Mouse (Mus musculus): ENCODE measurements around the gene Arpp21. TPM values are rescaled to one million over a fixed set of nuclear protein-coding genes. Genes with fewer than 3 reads are reported as not detected.
A peak's percentile ranks its signal among the peaks of the same experiment; 100 is the strongest.

Gene Arpp21
- polyA plus RNA-seq, 1 experiment from 2014 or later, result 27.4 TPM

- no peak for DNase-seq
- 85% methylated on average over 5 of the region's 5 CpGs for WGBS
- ATAC-seq (ENCODE audit: low FRiP score, low TSS enrichment), result no peak
- H3K4me3 ChIP-seq (replicated peaks; ENCODE audit: low read depth, low read length), result no peak overlapping the region
- no peak overlapping the region for H3K27ac ChIP-seq (replicated peaks; ENCODE audit: low read depth, low read length)
- no peak overlapping the region for H3K4me2 ChIP-seq (ENCODE audit: low read length)
- peaks cover 3% of the 10 kb centered on the region; the same call in 1 of the 2 replicates for H3K9me3 ChIP-seq (ENCODE audit: control insufficient read depth, low read length)
- no peak overlapping the region for H3K9ac ChIP-seq (replicated peaks; ENCODE audit: low read length)
- no peaks in the 10 kb centered on the region for H3K36me3 ChIP-seq (ENCODE audit: control insufficient read depth, insufficient read depth, low read length)
- 0 out of 2 replicates have a peak, but pooled peaks cover 2% of the 10 kb centered on the region for H3K4me1 ChIP-seq (ENCODE audit: control insufficient read depth, insufficient read depth, low read length)
- H3K27me3 ChIP-seq (ENCODE audit: control insufficient read depth, insufficient read depth, low read length), result no peaks in the 10 kb centered on the region
These were observed 140.0 kb downstream of the Arpp21 start for GRCm38 (mm10) chr9:112095708-112096107.

DNA sequence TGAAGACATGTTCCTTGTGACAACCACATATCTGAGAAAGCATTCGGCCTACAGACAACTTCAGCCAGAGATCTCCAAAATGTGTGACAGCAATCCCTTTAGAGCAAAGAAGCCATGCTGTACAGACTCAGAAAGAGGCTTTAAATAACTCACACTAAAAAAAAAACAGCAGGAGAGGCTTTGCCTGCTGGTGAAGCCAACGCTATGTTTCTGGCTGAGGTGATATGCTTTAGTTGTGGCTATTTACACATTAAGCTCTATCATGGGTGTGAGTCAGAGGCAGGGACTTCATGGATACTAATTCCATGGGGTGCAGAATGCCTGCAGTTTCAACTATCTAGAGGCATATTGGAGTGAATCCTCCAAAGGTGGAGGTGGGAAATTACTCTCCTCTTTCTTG, 140.5 kb downstream of the Arpp21 start:
- H3K4me2 ChIP-seq (ENCODE audit: low read length), result no peak overlapping the region
- no peaks in the 10 kb centered on the region for H3K36me3 ChIP-seq (ENCODE audit: control insufficient read depth, insufficient read depth, low read length)
- 77% methylated on average over 2 of the region's 2 CpGs for WGBS
- DNase-seq (no peak), ATAC-seq (ENCODE audit: low FRiP score, low TSS enrichment) (no peak)
- no peak overlapping the region for H3K27ac ChIP-seq (replicated peaks; ENCODE audit: low read depth, low read length)
- peaks cover 3% of the 10 kb centered on the region; the same call in 1 of the 2 replicates for H3K9me3 ChIP-seq (ENCODE audit: control insufficient read depth, low read length)
- H3K4me1 ChIP-seq (ENCODE audit: control insufficient read depth, insufficient read depth, low read length), result 0 out of 2 replicates have a peak, but pooled peaks cover 2% of the 10 kb centered on the region
- H3K4me3 ChIP-seq (replicated peaks; ENCODE audit: low read depth, low read length), result no peak overlapping the region
- no peaks in the 10 kb centered on the region for H3K27me3 ChIP-seq (ENCODE audit: control insufficient read depth, insufficient read depth, low read length)
- no peak overlapping the region for H3K9ac ChIP-seq (replicated peaks; ENCODE audit: low read length)

DNA sequence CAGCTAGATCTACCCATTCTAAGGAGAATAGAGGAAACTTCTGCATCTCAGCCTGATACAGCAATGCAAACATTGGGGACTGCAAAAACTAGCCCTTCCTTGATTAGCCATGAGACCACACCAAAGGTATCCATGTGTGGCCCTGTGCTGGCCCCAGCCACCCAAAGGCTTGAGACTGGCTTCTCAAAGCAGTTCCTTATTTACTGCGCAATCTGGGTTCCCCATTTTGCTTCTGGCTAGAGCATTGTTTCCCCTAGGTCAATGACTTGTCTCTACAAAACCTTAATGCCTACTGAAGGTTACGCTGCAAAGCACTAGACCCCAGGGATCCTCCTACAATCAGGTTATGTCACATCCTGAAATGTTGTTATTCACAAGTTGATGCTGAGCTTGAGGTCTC, 156.8 kb downstream of the Arpp21 start:
- DNase-seq (no peak), ATAC-seq (ENCODE audit: low FRiP score, low TSS enrichment) (no peak)
- H3K9me3 ChIP-seq (ENCODE audit: control insufficient read depth, low read length), result no peaks in the 10 kb centered on the region

DNA sequence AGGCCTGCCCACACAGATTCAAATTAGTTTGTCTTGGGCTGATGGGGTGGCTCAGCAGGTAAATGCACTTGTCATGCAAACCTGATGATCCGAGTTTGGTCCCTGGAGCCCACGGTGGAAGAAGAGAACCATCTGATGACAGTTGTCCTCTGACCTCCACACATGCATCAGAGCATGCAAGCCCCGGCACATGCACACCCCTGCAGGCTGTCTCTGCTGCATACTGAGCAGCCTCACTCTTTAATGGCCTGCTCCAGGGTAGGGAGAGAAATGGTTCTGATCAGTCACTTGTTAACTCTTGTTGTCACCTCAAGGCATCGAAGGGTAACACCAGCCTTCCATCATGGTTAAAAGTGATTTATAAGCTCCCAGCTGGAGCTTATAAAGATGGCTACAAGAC, 157.3 kb downstream of the Arpp21 start:
- peaks cover 23% of the 10 kb centered on the region for H3K4me1 ChIP-seq (ENCODE audit: control insufficient read depth, insufficient read depth, low read length)
- no peak overlapping the region for H3K4me2 ChIP-seq (ENCODE audit: low read length)
- no peak overlapping the region for H3K9ac ChIP-seq (replicated peaks; ENCODE audit: low read length)
- no peak overlapping the region for H3K4me3 ChIP-seq (replicated peaks; ENCODE audit: low read depth, low read length)
- no peaks in the 10 kb centered on the region for H3K9me3 ChIP-seq (ENCODE audit: control insufficient read depth, low read length)
- no peaks in the 10 kb centered on the region for H3K27me3 ChIP-seq (ENCODE audit: control insufficient read depth, insufficient read depth, low read length)
- ATAC-seq (ENCODE audit: low FRiP score, low TSS enrichment) (no peak), DNase-seq (no peak)
- 50% methylated on average over 4 of the region's 4 CpGs for whole genome bisulfite sequencing
- no peaks in the 10 kb centered on the region for H3K36me3 ChIP-seq (ENCODE audit: control insufficient read depth, insufficient read depth, low read length)
- no peak overlapping the region for H3K27ac ChIP-seq (replicated peaks; ENCODE audit: low read depth, low read length)

More for the DNA sequence above, 156.8 kb downstream of the Arpp21 start:
- Histone ChIP-seq H3K9ac (replicated peaks; ENCODE audit: low read length) (no peak overlapping the region), H3K4me2 (ENCODE audit: low read length) (no peak overlapping the region), H3K36me3 (ENCODE audit: control insufficient read depth, insufficient read depth, low read length) (no peaks in the 10 kb centered on the region), H3K4me1 (ENCODE audit: control insufficient read depth, insufficient read depth, low read length) (peaks cover 21% of the 10 kb centered on the region), H3K27ac (replicated peaks; ENCODE audit: low read depth, low read length) (no peak overlapping the region), H3K4me3 (replicated peaks; ENCODE audit: low read depth, low read length) (no peak overlapping the region), H3K27me3 (ENCODE audit: control insufficient read depth, insufficient read depth, low read length) (no peaks in the 10 kb centered on the region)
- 93% methylated on average over 2 of the region's 2 CpGs for WGBS

- Histone ChIP-seq H3K4me3 (replicated peaks; ENCODE audit: low read depth, low read length) (no peak overlapping the region), H3K9me3 (ENCODE audit: control insufficient read depth, low read length) (no peaks in the 10 kb centered on the region), H3K27me3 (ENCODE audit: control insufficient read depth, insufficient read depth, low read length) (no peaks in the 10 kb centered on the region), H3K9ac (replicated peaks; ENCODE audit: low read length) (no peak overlapping the region), H3K27ac (replicated peaks; ENCODE audit: low read depth, low read length) (peak overlapping the region; percentile 85), H3K4me1 (ENCODE audit: control insufficient read depth, insufficient read depth, low read length) (peaks cover 29% of the 10 kb centered on the region), H3K36me3 (ENCODE audit: control insufficient read depth, insufficient read depth, low read length) (no peaks in the 10 kb centered on the region), H3K4me2 (ENCODE audit: low read length) (peak overlapping the region; percentile 7; the same call in 1 of the 2 replicates)
- ATAC-seq (ENCODE audit: low FRiP score, low TSS enrichment), result peak; percentile 56; the same call in 1 of the 2 replicates
- peak; percentile 80 for DNase-seq
- 20% methylated on average over 5 of the region's 5 CpGs for WGBS
These were observed 160.5 kb downstream of the Arpp21 start for GRCm38 (mm10) chr9:112075273-112075672.

- H3K36me3 ChIP-seq (ENCODE audit: control insufficient read depth, insufficient read depth, low read length), result no peaks in the 10 kb centered on the region
- H3K4me1 ChIP-seq (ENCODE audit: control insufficient read depth, insufficient read depth, low read length), result peaks cover 31% of the 10 kb centered on the region
- 10% methylated on average over 5 of the region's 5 CpGs for WGBS
- peak overlapping the region; percentile 7; the same call in 1 of the 2 replicates for H3K4me2 ChIP-seq (ENCODE audit: low read length)
- DNase-seq (peak; percentile 74), ATAC-seq (ENCODE audit: low FRiP score, low TSS enrichment) (peak; percentile 75)
- H3K27ac ChIP-seq (replicated peaks; ENCODE audit: low read depth, low read length), result peak overlapping the region; percentile 85
- H3K4me3 ChIP-seq (replicated peaks; ENCODE audit: low read depth, low read length), result no peak overlapping the region
- no peaks in the 10 kb centered on the region for H3K27me3 ChIP-seq (ENCODE audit: control insufficient read depth, insufficient read depth, low read length)
- no peak overlapping the region for H3K9ac ChIP-seq (replicated peaks; ENCODE audit: low read length)
- H3K9me3 ChIP-seq (ENCODE audit: control insufficient read depth, low read length), result no peaks in the 10 kb centered on the region
These were observed 160.9 kb downstream of the Arpp21 start for GRCm38 (mm10) chr9:112074872-112075271.

DNA sequence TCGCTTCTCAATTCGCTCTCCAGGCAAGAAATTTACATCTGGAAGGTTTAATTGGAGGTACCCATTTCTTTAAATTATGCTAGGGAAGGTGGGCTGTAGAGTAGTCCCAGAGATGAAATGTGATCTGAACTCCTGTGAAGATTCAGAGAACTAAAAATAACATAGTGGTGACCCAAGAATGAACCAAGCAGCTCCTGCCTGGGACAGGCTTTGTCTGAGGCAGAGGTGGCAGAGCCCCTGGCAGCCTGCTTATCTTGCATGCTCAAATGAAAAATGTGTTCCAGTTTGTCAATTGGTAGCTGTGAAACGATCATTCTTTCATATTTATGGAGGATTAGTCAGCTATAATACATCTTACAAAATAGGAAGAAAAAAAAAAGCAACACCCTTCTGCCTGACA, 164.4 kb downstream of the Arpp21 start:
- no peak for ATAC-seq (ENCODE audit: low FRiP score, low TSS enrichment)
- H3K27ac ChIP-seq (replicated peaks; ENCODE audit: low read depth, low read length), result peak overlapping the region; percentile 71
- no peak overlapping the region for H3K9ac ChIP-seq (replicated peaks; ENCODE audit: low read length)

GRCm38 (mm10) chr9:112070961-112071360, 164.8 kb downstream of the Arpp21 start:
- Histone ChIP-seq H3K9me3 (ENCODE audit: control insufficient read depth, low read length) (no peaks in the 10 kb centered on the region), H3K4me1 (ENCODE audit: control insufficient read depth, insufficient read depth, low read length) (peaks cover 30% of the 10 kb centered on the region), H3K27me3 (ENCODE audit: control insufficient read depth, insufficient read depth, low read length) (no peaks in the 10 kb centered on the region), H3K4me2 (ENCODE audit: low read length) (no peak overlapping the region), H3K9ac (replicated peaks; ENCODE audit: low read length) (no peak overlapping the region), H3K36me3 (ENCODE audit: control insufficient read depth, insufficient read depth, low read length) (no peaks in the 10 kb centered on the region), H3K27ac (replicated peaks; ENCODE audit: low read depth, low read length) (peak overlapping the region; percentile 71), H3K4me3 (replicated peaks; ENCODE audit: low read depth, low read length) (no peak overlapping the region)
- ATAC-seq (ENCODE audit: low FRiP score, low TSS enrichment), result no peak
- WGBS, result 37% methylated on average over 5 of the region's 5 CpGs
- no peak for DNase-seq

More for the DNA sequence above, 164.4 kb downstream of the Arpp21 start:
- H3K36me3 ChIP-seq (ENCODE audit: control insufficient read depth, insufficient read depth, low read length), result no peaks in the 10 kb centered on the region
- H3K4me2 ChIP-seq (ENCODE audit: low read length), result no peak overlapping the region
- peaks cover 31% of the 10 kb centered on the region for H3K4me1 ChIP-seq (ENCODE audit: control insufficient read depth, insufficient read depth, low read length)
- no peaks in the 10 kb centered on the region for H3K27me3 ChIP-seq (ENCODE audit: control insufficient read depth, insufficient read depth, low read length)
- WGBS, result 28% methylated on average over 3 of the region's 3 CpGs
- no peaks in the 10 kb centered on the region for H3K9me3 ChIP-seq (ENCODE audit: control insufficient read depth, low read length)
- no peak overlapping the region for H3K4me3 ChIP-seq (replicated peaks; ENCODE audit: low read depth, low read length)
- peak; percentile 61 for DNase-seq

- no peak for ATAC-seq (ENCODE audit: low FRiP score, low TSS enrichment)
- peaks cover 8% of the 10 kb centered on the region for H3K4me1 ChIP-seq (ENCODE audit: control insufficient read depth, insufficient read depth, low read length)
- H3K36me3 ChIP-seq (ENCODE audit: control insufficient read depth, insufficient read depth, low read length), result peaks cover 4% of the 10 kb centered on the region; the same call in 1 of the 2 replicates
- no peaks in the 10 kb centered on the region for H3K27me3 ChIP-seq (ENCODE audit: control insufficient read depth, insufficient read depth, low read length)
- WGBS, result 96% methylated on average over 5 of the region's 5 CpGs
- H3K4me2 ChIP-seq (ENCODE audit: low read length), result no peak overlapping the region
- DNase-seq, result no peak
- no peak overlapping the region for H3K4me3 ChIP-seq (replicated peaks; ENCODE audit: low read depth, low read length)
- H3K27ac ChIP-seq (replicated peaks; ENCODE audit: low read depth, low read length), result no peak overlapping the region
- H3K9ac ChIP-seq (replicated peaks; ENCODE audit: low read length), result no peak overlapping the region
- no peaks in the 10 kb centered on the region for H3K9me3 ChIP-seq (ENCODE audit: control insufficient read depth, low read length)
These were observed 167.5 kb downstream of the Arpp21 start for GRCm38 (mm10) chr9:112068250-112068649.

Data from midbrain, embryonic 14.5 days (tissue).